Mouse (Mus musculus): Measurements from ENCODE around the gene Armcx6. TPM values are rescaled to one million over a fixed set of nuclear protein-coding genes. Genes with fewer than 3 reads are reported as not detected.
"Not testable (repeated sequence)": the region's sequence is repeated elsewhere in the genome, so short reads cannot be mapped to it uniquely, and the experiment has no call there.

Armcx6 gene
- total RNA-seq (2021): 10 to 100 TPM in 1 of 2 experiments, 1 to 10 TPM in 1; 8.3 to 10.6 TPM
- long read RNA-seq, experiment 1, transcript Armcx6-201 (4 exons, 2,024 nt): major isoform, 7 of 12 reads
- long read RNA-seq, experiment 1, partial matches to known transcripts: 1 of 12 reads
- long read RNA-seq, experiment 1, other reads (novel, unspliced or antisense): 3 of 12 reads
- long read RNA-seq, experiment 2, partial matches to known transcripts: 0 of 3 reads
- long read RNA-seq, experiment 2, other reads (novel, unspliced or antisense): 1 of 3 reads

- peak; percentile 70 for DNase-seq
Observed at GRCm38 (mm10) chrX:134750764-134751592, at the start of gene Armcx6. Gene Armcx6, minus strand, starts transcription at chrX:134751417.

DNA sequence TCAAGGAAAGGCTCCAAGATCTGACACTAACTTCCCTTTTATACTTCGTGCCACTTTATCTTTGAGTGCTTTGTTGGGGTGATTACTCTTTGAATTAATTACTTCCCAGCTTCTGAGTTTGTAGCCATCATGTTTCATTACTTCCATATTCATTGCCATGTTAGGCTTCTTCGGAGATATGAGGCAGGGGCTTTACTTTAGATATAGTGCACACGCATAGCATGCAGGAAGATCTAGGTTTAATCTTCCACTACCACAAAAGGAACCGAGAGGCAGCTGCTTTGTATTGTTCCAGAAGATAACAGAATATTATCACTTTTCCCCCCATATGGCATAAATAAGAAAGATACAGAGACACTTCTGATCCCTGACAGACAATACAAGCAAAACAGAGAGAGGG, 36.5 kb upstream of the Armcx6 start:
- no peak for DNase-seq

GRCm38 (mm10) chrX:134763428-134764198, 12.4 kb upstream of the Armcx6 start:
- DNase-seq: not testable (repeated sequence)

DNA sequence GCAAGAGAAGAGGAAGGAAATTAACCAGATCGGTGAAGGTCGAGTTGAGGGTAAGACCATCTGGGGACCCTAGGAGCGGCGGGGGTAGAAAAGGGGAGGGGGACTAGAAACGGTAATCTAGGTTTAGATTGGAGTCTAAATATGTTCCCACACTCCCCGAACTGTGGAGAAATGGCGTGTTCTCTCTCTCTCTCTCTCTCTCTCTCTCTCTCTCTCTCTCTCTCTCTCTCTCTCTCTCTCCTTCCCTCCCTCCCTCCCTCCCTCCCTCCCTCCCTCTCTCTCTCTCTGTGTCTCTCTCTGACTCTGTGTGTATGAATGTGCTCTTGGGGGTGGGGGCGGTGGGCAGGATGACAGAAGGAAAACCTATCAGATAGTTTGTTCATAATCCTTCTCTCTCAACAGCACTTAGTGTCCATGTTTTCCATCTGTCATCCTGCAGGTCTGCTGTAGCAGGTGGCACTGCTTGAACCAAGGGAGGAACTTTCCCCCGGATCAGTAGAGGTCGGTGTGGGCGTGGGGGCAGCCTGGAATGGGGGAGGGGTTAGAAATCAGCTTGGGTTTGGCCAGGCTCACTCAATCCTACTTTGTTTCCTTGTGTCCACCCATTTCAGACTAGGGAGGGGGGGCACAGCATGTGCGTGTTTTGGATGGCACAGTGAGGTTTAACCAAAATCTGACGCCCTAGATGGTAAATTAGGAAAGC, 6.2 kb upstream of the Armcx6 start:
- DNase-seq: no peak

GRCm38 (mm10) chrX:134756434-134757292, 5.4 kb upstream of the Armcx6 start, which contains the start of gene Armcx3:
Gene Armcx3, plus strand, starts transcription at chrX:134756595.
- DNase-seq: peak; percentile 65

- no peak for DNase-seq
Observed at GRCm38 (mm10) chrX:134752584-134752983, 1.4 kb upstream of the Armcx6 start.

- no peak for DNase-seq
Observed at GRCm38 (mm10) chrX:134751910-134752309, 693 bp upstream of the Armcx6 start.

DNA sequence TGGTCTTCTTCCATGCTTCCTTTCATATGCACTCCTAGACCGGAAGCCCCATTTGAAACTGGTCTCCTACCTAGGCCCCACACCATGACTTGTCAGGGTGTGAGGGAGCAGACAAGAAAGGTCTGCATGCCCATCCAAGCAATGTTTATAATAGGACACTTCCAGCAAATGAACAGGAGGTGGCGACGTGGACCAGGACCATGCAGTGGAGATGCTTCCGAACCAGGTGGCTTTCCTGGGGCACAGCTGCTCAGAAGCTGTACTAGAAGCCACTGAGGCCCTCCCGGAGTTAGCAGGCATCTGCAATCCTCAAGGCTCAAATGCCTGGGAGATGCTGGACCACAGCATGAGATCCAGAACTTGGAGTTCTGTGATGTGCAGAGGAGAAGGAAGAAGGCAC, 4.8 kb downstream of the Armcx6 start:
- DNase-seq: peak; percentile 41

DNA sequence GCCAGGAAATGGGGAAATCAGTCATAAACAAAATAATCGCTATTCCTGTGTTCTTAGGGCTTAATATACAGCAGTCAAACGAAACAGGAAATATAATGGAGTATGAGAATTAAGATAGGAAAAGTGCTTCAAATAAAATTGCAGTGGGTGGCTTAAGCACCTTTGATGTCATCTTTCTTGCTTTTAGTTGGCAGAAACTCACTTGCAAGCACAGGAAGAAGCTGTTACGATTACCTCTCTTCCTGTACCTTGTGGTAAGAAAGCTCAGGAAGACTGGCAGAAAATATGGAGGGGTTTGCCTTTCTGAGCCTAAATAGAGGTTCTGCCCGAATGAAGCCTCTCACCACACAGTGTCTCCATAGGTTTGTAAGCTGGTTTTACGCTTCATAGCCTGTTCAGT, 9.4 kb downstream of the Armcx6 start:
- no peak for DNase-seq

- DNase-seq: no peak
Observed at GRCm38 (mm10) chrX:134739160-134739559, 12.1 kb downstream of the Armcx6 start.

GRCm38 (mm10) chrX:134737796-134738195, 13.4 kb downstream of the Armcx6 start:
- no peak for DNase-seq

GRCm38 (mm10) chrX:134729778-134730177, 21.4 kb downstream of the Armcx6 start:
- DNase-seq: no peak

DNA sequence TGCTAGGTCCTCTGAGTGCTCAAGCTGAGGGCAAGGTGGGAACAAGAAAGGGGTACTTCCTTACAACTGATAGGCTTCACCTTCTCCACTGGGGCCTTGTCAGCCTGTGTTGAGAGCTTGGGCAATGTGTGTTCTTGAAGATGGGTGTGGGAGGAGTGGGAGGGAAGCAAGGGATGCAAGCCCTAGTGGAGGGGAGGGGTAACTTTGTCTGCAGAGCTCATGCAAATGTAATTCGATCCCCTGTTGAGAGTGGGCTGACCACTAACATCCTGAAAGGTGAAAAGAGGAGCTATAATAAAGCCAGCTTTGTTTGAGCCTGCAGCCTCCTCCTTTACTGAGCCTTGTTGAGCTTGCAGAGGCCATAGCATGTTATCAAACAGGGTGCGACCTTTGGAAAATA, 27.5 kb downstream of the Armcx6 start:
- DNase-seq: not testable (repeated sequence)

GRCm38 (mm10) chrX:134718524-134718923, 32.7 kb downstream of the Armcx6 start:
- peak; percentile 72 for DNase-seq

DNA sequence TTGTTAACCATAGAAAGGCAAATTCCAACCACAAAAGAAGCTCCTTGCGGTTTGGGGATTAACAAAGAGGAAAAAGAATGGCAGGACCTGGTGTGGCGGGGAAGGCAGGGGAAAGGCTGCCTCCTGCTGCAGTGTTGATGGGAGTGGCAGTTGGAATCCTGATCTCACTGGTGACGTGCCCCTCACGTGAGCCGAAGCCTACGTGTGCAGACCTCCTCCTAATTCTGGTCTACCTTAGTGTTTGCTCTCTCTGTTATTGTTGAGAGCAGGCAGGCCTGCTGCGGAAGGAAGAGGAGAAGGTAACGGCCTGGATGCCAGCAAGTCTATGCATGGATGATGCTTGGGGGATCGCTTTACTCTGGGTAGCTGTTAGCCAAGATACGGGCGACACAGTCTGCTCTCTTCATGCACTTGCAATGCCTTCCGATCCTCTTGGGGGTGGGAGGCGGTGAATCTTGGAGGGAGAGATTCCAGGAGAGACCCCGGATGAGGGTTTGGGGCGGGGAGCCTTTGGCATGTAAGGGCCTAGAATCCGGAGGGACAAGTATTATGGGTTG, 33.4 kb downstream of the Armcx6 start, which contains the start of gene Armcx1:
TSS of gene Armcx1 (plus strand) at position 212 of the 557 bp plus-strand sequence.
- peak; percentile 69 for DNase-seq

GRCm38 (mm10) chrX:134716863-134717262, 34.4 kb downstream of the Armcx6 start:
- no peak for DNase-seq

Data from adrenal gland, postnatal 10 days (tissue).